Mouse (Mus musculus): ENCODE results near the gene Kxd1. TPM values are rescaled to one million over a fixed set of nuclear protein-coding genes. Genes with fewer than 3 reads are reported as not detected.

Gene Kxd1
- 6.7 TPM for polyA plus RNA-seq (2014; fragmentation: Illumina TruSeq; extraction: RNeasy Lipid Tissue Mini Kit (QIAGEN cat#74804); ENCODE audit: low read depth, low replicate concordance)

DNA sequence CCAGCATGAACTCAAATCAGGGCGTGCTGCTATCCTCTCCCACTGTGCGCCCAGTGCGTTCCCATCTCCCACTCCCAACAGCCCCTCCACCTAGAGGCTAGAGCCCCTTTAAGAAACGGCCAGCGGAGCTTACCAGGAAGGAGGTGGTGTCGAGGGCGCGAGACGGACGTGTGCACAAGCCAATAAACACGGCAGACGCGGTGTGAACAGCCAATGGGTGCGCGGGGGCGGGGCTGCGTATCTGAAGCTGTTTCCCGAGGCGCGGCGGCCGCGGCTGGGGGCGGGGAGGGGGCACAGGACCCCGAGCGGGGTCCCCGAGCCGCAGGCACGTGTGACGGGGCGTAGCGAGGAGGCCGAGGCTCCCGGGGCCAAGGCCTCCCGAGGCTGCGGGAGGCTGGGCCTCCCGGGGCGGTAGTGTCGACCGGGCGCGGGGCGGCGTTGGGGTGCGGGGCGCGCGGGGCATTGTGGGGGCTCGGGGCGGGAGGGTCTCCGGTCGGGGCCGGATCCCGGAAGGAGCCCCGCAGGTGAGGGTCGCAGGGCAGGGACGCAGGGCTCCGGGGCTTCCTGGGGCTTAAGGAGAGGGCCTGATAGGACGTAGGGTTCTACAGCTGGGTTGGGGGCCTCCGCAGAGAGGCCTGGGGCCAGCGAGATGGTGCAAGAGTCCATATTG lies at the start of gene Kxd1, which contains the start of gene Fkbp8:
Gene Kxd1, minus strand, starts transcription at position 445 of the 670 bp plus-strand sequence.
Gene Fkbp8, plus strand, starts transcription at position 213 of the 670 bp plus-strand sequence.

DNA sequence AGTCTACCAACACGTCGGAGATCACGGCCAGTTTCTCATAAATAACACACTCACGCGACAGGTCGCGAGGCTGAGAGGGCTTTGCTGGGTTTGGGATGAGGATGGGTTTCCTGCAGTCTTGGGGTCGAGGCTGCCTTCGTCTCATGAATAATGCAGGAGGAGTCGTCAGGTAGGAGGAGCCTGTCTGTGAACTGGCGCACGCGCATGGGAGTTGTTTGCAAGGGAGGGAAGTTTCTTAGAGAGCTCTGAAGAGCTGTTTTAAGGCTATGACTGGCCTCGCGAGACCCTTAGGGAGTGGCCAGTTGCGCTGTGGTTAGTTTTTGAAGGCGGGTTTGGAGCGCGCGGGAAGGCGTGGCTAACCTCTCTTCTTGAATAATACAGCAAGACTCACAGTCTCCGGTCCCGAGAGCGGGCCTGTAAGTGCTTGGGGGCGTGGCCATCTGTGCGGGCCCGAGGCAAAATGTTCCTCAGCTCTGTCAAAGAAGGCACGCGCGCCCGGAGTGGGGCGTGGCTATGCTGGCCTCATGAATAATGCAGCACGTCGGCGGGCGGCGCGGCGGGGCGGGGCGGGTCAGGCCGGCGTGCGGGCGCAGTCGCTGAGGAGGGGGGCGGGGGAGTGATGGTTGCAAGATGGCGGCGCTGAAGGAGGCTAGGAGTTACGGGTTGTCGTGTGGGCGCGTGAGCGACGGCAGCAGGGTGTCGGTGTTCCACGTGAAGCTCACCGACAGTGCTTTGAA lies 11.5 kb upstream of the Kxd1 start, which contains the start of gene Ell:
Gene Ell, plus strand, starts transcription at position 381 of the 737 bp plus-strand sequence.

DNA sequence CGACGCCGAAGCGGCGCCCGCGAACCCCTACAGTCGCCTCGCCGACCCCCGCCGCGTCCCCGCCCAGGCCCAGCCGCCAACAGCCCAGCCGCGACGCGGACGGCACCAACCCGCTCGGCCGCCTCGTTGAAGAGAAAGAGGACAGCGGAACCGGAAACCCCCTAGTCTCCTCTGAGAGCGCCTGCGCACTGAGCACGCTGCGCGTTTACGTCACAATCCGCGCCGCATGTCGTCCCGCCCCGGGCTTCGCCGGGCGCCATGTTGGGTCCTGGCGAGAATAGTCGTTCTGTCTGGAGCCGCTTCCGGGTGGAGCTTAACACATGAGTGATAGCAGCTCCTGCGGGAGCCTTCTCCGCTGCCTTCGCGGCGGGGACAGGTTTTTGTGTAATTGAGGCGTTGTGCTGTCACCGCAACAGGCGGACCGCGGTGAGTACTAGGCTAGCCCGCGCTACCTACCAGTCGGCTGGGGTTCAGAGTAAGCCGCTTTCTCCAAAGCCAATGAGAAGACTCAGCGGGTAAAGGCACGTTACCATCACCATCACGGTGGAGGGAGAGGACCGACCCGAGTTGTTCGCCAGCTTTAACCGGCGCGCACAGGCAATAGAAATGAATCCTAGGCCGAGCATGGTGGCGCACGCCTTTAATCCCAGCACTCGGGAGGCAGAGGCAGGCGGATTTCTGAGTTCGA lies 17.4 kb downstream of the Kxd1 start, which contains the start of gene Uba52:
Gene Uba52, minus strand, starts transcription at position 574 of the 688 bp plus-strand sequence.

DNA sequence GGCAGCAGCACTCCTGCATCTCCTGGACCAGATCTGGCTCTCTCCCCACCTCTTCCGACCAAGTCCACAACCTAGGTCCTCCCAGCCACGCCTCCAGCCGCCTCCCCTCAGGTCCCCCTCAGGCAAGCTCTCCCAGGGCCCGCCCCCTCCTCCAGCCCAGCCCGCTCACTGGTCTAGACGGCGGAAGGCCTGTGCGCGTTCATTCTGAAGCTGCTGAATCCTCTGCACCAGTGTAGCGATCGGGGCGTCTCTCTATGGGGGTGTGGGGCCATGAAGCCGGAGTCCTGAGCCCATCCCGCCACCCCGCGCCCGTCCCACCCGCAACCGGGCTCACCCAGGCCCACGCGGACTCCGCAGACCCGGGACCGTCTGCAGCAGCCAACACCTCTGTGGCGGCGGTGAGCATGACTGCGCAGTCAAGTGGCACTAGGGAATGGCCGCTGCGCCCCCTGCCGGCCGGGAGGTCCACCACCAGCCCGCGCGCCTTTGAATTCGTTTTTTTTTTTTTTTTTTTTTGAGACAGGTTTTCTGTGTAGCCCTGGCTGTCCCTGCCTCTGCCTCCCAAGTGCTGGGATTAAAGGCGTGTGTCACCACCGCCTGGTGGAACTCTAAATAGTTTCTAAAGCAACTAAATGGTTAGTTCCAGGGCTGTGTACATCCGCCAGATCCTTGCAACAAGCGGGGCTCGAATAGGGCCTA lies 21.3 kb downstream of the Kxd1 start, which contains the start of gene Rex1bd:
Gene Rex1bd, minus strand, starts transcription at position 425 of the 699 bp plus-strand sequence.

DNA sequence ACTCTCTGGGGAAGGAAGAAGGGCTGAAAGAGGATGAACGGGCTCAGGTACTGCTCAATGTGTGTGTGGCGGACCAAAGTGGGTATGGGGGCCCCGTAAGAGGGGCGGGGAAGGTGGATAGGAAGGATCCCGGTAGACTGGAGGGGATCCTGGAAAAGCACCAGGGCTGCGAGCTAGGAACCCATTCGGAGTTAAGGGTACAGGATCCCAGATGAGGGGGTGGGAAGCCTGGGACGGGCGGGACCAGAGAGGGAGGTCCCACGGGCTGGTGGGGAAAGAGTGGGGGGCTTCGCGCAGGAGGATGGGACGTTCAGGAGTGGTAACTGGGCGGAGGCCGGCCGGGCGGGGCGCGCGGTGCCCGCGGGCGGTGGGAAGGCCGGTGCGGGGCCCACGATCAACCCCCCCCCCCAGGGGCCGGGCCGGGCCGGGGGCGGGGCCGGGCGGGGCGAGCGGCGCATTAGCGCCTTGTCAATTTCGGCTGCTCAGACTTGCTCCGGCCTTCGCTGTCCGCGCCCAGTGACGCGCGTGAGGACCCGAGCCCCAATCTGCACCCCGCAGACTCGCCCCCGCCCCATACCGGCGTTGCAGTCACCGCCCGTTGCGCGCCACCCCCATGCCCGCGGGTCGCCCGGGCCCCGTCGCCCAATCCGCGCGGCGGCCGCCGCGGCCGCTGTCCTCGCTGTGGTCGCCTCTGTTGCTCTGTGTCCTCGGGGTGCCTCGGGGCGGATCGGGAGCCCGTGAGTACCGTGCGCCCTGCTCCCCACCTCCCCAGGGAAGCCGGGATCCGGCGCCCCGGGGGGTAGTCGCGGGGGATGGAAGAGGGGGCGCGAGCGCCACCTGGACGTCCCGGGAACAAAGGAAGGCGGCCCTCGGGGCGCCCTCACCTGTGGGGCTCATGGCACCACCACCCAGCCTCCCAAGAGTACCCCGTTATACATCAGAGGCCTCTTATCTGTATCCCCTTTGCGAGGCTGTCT lies 34.8 kb downstream of the Kxd1 start, which contains the start of gene Crlf1:
Gene Crlf1, plus strand, starts transcription at position 495 of the 977 bp plus-strand sequence.

DNA sequence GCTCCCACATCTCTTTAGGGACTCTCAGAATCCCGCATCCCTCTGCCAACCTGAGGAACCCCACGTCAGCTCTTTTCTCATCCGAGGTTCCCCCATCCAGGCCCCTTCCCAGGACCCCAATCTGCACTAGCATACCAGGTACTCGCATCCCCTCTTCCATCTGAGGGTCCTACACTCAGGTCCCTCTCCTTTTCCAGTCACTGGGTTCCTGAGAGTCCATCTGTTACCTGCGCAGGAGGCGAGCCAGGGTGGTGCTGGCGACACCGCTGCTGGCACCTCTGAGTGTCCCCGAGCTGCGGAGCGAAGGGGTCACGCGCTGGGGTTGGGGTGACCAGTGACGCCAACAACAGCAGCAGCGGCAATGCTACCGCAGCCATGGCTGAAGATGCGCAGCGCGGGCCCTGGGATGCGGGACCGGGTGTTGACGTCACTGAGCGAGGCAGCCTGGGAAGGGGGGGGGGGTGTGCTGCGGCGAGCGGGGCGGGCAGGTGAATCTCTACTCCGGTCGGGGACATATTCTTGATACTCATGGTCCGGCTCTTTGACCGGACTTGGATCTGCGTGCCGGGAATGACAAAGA lies 40.7 kb downstream of the Kxd1 start, which contains the start of gene Tmem59l:
Gene Tmem59l, minus strand, starts transcription at position 418 of the 580 bp plus-strand sequence.

DNA sequence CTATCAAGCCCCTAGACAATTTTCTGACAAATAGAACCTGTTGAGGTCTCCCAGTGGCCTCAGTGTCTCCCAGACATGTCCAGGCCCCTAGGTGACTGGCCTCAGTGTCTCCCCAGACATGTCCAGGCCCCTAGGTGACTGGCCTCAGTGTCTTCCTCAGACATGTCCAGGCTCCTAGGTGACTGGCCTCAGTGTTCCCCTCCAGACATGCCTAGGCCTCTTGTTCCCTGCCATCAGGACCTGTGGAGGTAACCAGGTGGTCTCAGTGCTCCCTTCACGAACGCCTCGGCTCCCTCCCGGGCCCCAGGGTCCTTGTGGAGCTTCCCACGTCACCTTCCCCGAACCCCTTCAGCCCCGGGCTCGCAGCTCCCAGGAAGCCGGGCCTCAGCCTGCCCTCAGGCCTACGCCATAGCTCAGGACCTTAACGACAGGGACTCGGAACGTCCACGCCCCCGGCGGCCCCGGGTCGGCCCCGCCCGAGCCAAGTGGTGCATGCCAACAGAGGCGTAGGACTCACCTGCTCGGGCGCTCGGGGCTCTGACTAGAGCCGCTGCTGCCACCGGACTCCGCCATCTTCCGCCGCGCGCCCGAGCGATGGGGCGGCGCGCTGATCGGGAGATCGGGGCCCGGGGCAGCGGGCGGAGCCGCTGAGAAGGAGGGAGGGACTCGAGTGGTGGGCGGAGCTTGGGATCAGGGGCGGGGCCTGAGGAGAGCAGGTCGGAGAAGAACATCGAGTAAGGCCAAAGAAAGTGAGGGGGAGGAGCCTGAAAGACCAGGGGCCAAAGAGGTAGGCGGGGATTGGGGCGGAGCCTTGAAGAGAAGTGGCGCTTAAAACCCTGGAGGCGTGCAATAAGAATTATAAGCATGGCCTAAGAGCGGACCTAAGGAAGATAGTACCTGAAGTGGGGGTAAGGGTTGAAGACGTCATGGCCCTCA lies 51.2 kb downstream of the Kxd1 start, which contains the start of gene Klhl26:
Gene Klhl26, minus strand, starts transcription at position 636 of the 936 bp plus-strand sequence.

Other genes starting within 250 kb of the Kxd1 start
- 0.17 TPM for gene Homer3, start 245.1 kb downstream of the Kxd1 start, polyA plus RNA-seq (2014; fragmentation: Illumina TruSeq; extraction: RNeasy Lipid Tissue Mini Kit (QIAGEN cat#74804); ENCODE audit: low read depth, low replicate concordance)
- 10.8 TPM for gene Ddx49, start 225.5 kb downstream of the Kxd1 start, polyA plus RNA-seq (2014; fragmentation: Illumina TruSeq; extraction: RNeasy Lipid Tissue Mini Kit (QIAGEN cat#74804); ENCODE audit: low read depth, low replicate concordance)
- gene Cope, start 225.4 kb downstream of the Kxd1 start, polyA plus RNA-seq (2014; fragmentation: Illumina TruSeq; extraction: RNeasy Lipid Tissue Mini Kit (QIAGEN cat#74804); ENCODE audit: low read depth, low replicate concordance): 1.9 TPM
- gene Cers1, start 212.2 kb downstream of the Kxd1 start, polyA plus RNA-seq (2014; fragmentation: Illumina TruSeq; extraction: RNeasy Lipid Tissue Mini Kit (QIAGEN cat#74804); ENCODE audit: low read depth, low replicate concordance): not detected
- gene Gdf1, start 198.1 kb downstream of the Kxd1 start, polyA plus RNA-seq (2014; fragmentation: Illumina TruSeq; extraction: RNeasy Lipid Tissue Mini Kit (QIAGEN cat#74804); ENCODE audit: low read depth, low replicate concordance): not detected
- 3.9 TPM for gene Upf1, start 174.7 kb downstream of the Kxd1 start, polyA plus RNA-seq (2014; fragmentation: Illumina TruSeq; extraction: RNeasy Lipid Tissue Mini Kit (QIAGEN cat#74804); ENCODE audit: low read depth, low replicate concordance)
- 3.0 TPM for gene Comp, start 154.4 kb downstream of the Kxd1 start, polyA plus RNA-seq (2014; fragmentation: Illumina TruSeq; extraction: RNeasy Lipid Tissue Mini Kit (QIAGEN cat#74804); ENCODE audit: low read depth, low replicate concordance)
- 1.0 TPM for gene Crtc1, start 88.4 kb downstream of the Kxd1 start, polyA plus RNA-seq (2014; fragmentation: Illumina TruSeq; extraction: RNeasy Lipid Tissue Mini Kit (QIAGEN cat#74804); ENCODE audit: low read depth, low replicate concordance)
- 0.74 TPM for gene Klhl26, start 51.0 kb downstream of the Kxd1 start, polyA plus RNA-seq (2014; fragmentation: Illumina TruSeq; extraction: RNeasy Lipid Tissue Mini Kit (QIAGEN cat#74804); ENCODE audit: low read depth, low replicate concordance)
- 1.8 TPM for gene Tmem59l, start 40.6 kb downstream of the Kxd1 start, polyA plus RNA-seq (2014; fragmentation: Illumina TruSeq; extraction: RNeasy Lipid Tissue Mini Kit (QIAGEN cat#74804); ENCODE audit: low read depth, low replicate concordance)
- gene Crlf1, start 34.8 kb downstream of the Kxd1 start, polyA plus RNA-seq (2014; fragmentation: Illumina TruSeq; extraction: RNeasy Lipid Tissue Mini Kit (QIAGEN cat#74804); ENCODE audit: low read depth, low replicate concordance): 0.74 TPM
- not detected for gene Rex1bd, start 21.2 kb downstream of the Kxd1 start, polyA plus RNA-seq (2014; fragmentation: Illumina TruSeq; extraction: RNeasy Lipid Tissue Mini Kit (QIAGEN cat#74804); ENCODE audit: low read depth, low replicate concordance)
- 3.6 TPM for gene Uba52, start 17.2 kb downstream of the Kxd1 start, polyA plus RNA-seq (2014; fragmentation: Illumina TruSeq; extraction: RNeasy Lipid Tissue Mini Kit (QIAGEN cat#74804); ENCODE audit: low read depth, low replicate concordance)
- gene Fkbp8, start 232 bp downstream of the Kxd1 start, polyA plus RNA-seq (2014; fragmentation: Illumina TruSeq; extraction: RNeasy Lipid Tissue Mini Kit (QIAGEN cat#74804); ENCODE audit: low read depth, low replicate concordance): 3.0 TPM
- 1.3 TPM for gene Ell, start 11.5 kb upstream of the Kxd1 start, polyA plus RNA-seq (2014; fragmentation: Illumina TruSeq; extraction: RNeasy Lipid Tissue Mini Kit (QIAGEN cat#74804); ENCODE audit: low read depth, low replicate concordance)
- 0.83 TPM for gene Isyna1, start 66.4 kb upstream of the Kxd1 start, polyA plus RNA-seq (2014; fragmentation: Illumina TruSeq; extraction: RNeasy Lipid Tissue Mini Kit (QIAGEN cat#74804); ENCODE audit: low read depth, low replicate concordance)
- not detected for gene Ssbp4, start 80.9 kb upstream of the Kxd1 start, polyA plus RNA-seq (2014; fragmentation: Illumina TruSeq; extraction: RNeasy Lipid Tissue Mini Kit (QIAGEN cat#74804); ENCODE audit: low read depth, low replicate concordance)
- not detected for gene Lrrc25, start 88.2 kb upstream of the Kxd1 start, polyA plus RNA-seq (2014; fragmentation: Illumina TruSeq; extraction: RNeasy Lipid Tissue Mini Kit (QIAGEN cat#74804); ENCODE audit: low read depth, low replicate concordance)
- gene Gdf15, start 104.5 kb upstream of the Kxd1 start, polyA plus RNA-seq (2014; fragmentation: Illumina TruSeq; extraction: RNeasy Lipid Tissue Mini Kit (QIAGEN cat#74804); ENCODE audit: low read depth, low replicate concordance): not detected
- 1.2 TPM for gene Pgpep1, start 132.4 kb upstream of the Kxd1 start, polyA plus RNA-seq (2014; fragmentation: Illumina TruSeq; extraction: RNeasy Lipid Tissue Mini Kit (QIAGEN cat#74804); ENCODE audit: low read depth, low replicate concordance)
- gene Lsm4, start 145.3 kb upstream of the Kxd1 start, polyA plus RNA-seq (2014; fragmentation: Illumina TruSeq; extraction: RNeasy Lipid Tissue Mini Kit (QIAGEN cat#74804); ENCODE audit: low read depth, low replicate concordance): 1.1 TPM
- 5.1 TPM for gene Jund, start 171.0 kb upstream of the Kxd1 start, polyA plus RNA-seq (2014; fragmentation: Illumina TruSeq; extraction: RNeasy Lipid Tissue Mini Kit (QIAGEN cat#74804); ENCODE audit: low read depth, low replicate concordance)
- gene Iqcn, start 175.5 kb upstream of the Kxd1 start, polyA plus RNA-seq (2014; fragmentation: Illumina TruSeq; extraction: RNeasy Lipid Tissue Mini Kit (QIAGEN cat#74804); ENCODE audit: low read depth, low replicate concordance): 11.0 TPM
- gene Gm3336, start 190.6 kb upstream of the Kxd1 start, polyA plus RNA-seq (2014; fragmentation: Illumina TruSeq; extraction: RNeasy Lipid Tissue Mini Kit (QIAGEN cat#74804); ENCODE audit: low read depth, low replicate concordance): not detected
- gene Pde4c, start 195.8 kb upstream of the Kxd1 start, polyA plus RNA-seq (2014; fragmentation: Illumina TruSeq; extraction: RNeasy Lipid Tissue Mini Kit (QIAGEN cat#74804); ENCODE audit: low read depth, low replicate concordance): not detected
- gene Rab3a, start 226.7 kb upstream of the Kxd1 start, polyA plus RNA-seq (2014; fragmentation: Illumina TruSeq; extraction: RNeasy Lipid Tissue Mini Kit (QIAGEN cat#74804); ENCODE audit: low read depth, low replicate concordance): 0.85 TPM
- gene Mpv17l2, start 233.0 kb upstream of the Kxd1 start, polyA plus RNA-seq (2014; fragmentation: Illumina TruSeq; extraction: RNeasy Lipid Tissue Mini Kit (QIAGEN cat#74804); ENCODE audit: low read depth, low replicate concordance): 0.29 TPM
- 0.84 TPM for gene Pik3r2, start 248.8 kb upstream of the Kxd1 start, polyA plus RNA-seq (2014; fragmentation: Illumina TruSeq; extraction: RNeasy Lipid Tissue Mini Kit (QIAGEN cat#74804); ENCODE audit: low read depth, low replicate concordance)